Mouse (Mus musculus) heart, embryonic 13.5 days (tissue): ENCODE data around the gene Cog4. TPM values are rescaled to one million over a fixed set of nuclear protein-coding genes. Genes with fewer than 3 reads are reported as not detected.
A peak's percentile ranks its signal among the peaks of the same experiment; 100 is the strongest.

Experiments
- ATAC-seq: fragments of 200-750 bp; cut with Nextera tagmentation; 2 replicates; pipeline ENCODE4 v1.8.0; 2017; ENCODE audit warnings: moderate TSS enrichment; ENCODE audit not compliant: insufficient number of reproducible peaks, low FRiP score, low TSS enrichment; ENCODE audit errors: extremely low read depth
- H3K27ac ChIP-seq: fragments of 300-500 bp; sonication (generic); replicated peaks from 2 replicates; pipeline ENCODE4 v1.5.1; 2015; ENCODE audit warnings: moderate library complexity, mild to moderate bottlenecking, inconsistent platforms
- H3K27me3 ChIP-seq: fragments of 300-500 bp; sonication (generic); replicated peaks from 2 replicates; pipeline ENCODE4 v1.6.1; 2015; ENCODE audit warnings: mild to moderate bottlenecking, inconsistent platforms
- H3K36me3 ChIP-seq: fragments of 300-500 bp; sonication (generic); 2 replicates; pipeline ENCODE4 v1.6.1; 2015; ENCODE audit warnings: mild to moderate bottlenecking, inconsistent platforms
- H3K4me1 ChIP-seq: fragments of 300-500 bp; sonication (generic); 2 replicates; pipeline ENCODE4 v1.6.1; 2015; ENCODE audit warnings: inconsistent platforms
- H3K4me2 ChIP-seq: fragments of 300-500 bp; sonication (generic); 2 replicates; pipeline ENCODE4 v1.6.1; 2015; ENCODE audit warnings: inconsistent platforms, mild to moderate bottlenecking, moderate library complexity
- H3K4me3 ChIP-seq: fragments of 300-500 bp; sonication (generic); 2 replicates; pipeline ENCODE4 v1.5.1; 2015; ENCODE audit warnings: moderate library complexity, mild to moderate bottlenecking, inconsistent platforms
- H3K9ac ChIP-seq: fragments of 300-500 bp; sonication (generic); 2 replicates; pipeline ENCODE4 v1.6.1; 2015; ENCODE audit warnings: inconsistent platforms, mild to moderate bottlenecking, moderate library complexity
- H3K9me3 ChIP-seq: fragments of 300-500 bp; sonication (generic); 2 replicates; pipeline ENCODE4 v1.6.1; 2016; ENCODE audit warnings: inconsistent platforms
- WGBS: fragments of 180-500 bp; shearing (Covaris S2); methylation state at CpG from one replicate; pipeline ENCODE4 v1.1.7; 2015; ENCODE audit warnings: mixed read lengths; 5-methylcytosine and 5-hydroxymethylcytosine counted together
- polyA plus RNA-seq: library from polyadenylated mRNA; unstranded; fragments of >200 nt; fragmentation: Nextera tagmentation; extraction: Ambion mirVana; gene quantifications from 2 replicates; pipeline ENCODE4 v1.2.1, GENCODE M21; 2015

Gene Cog4
- polyA plus RNA-seq, 1 experiment from 2014 or later, result 55.8 TPM

- Histone ChIP-seq H3K27me3 (no peaks in the 10 kb centered on the region), H3K27ac (no peak overlapping the region), H3K4me1 (no peaks in the 10 kb centered on the region), H3K36me3 (no peaks in the 10 kb centered on the region), H3K4me2 (no peak overlapping the region), H3K9ac (no peak overlapping the region), H3K9me3 (no peaks in the 10 kb centered on the region), H3K4me3 (no peak overlapping the region)
- no peak for ATAC-seq
- WGBS, result 80% methylated on average over 15 of the region's 15 CpGs
These were observed 65.5 kb downstream of the Cog4 start for GRCm38 (mm10) chr8:110911576-110912570.

DNA sequence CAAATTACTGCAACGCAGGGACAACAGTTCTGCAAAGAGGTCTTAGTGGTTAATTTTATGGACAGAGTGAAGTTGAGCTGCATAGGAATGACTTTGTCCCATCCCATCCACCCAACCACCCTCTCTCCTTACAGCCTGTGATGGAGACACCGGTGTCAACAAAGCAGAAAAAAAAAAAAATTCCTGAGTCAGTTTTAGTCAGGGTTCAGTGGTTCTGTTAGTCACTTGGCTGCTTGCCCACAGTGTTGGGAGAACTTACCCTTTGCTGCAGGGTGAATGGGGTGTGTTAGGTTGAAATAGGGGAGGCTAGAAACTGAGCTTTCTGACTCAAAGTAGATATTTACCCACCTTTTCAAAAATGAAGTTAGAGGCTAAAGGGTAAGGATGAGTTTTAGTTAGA, 71.0 kb downstream of the Cog4 start:
- WGBS, result 40% methylated on average over 2 of the region's 2 CpGs
- H3K9ac ChIP-seq, result no peak overlapping the region

GRCm38 (mm10) chr8:110918027-110918426, 71.6 kb downstream of the Cog4 start:
- WGBS, result 83% methylated on average over 11 of the region's 11 CpGs
- Histone ChIP-seq H3K4me2 (no peak overlapping the region), H3K36me3 (peaks cover 8% of the 10 kb centered on the region; the same call in 1 of the 2 replicates)

More for the DNA sequence above, 71.0 kb downstream of the Cog4 start:
- Histone ChIP-seq H3K27me3 (no peaks in the 10 kb centered on the region), H3K36me3 (peaks cover 4% of the 10 kb centered on the region; the same call in 1 of the 2 replicates), H3K27ac (no peak overlapping the region), H3K4me3 (no peak overlapping the region), H3K9me3 (no peaks in the 10 kb centered on the region), H3K4me2 (no peak overlapping the region), H3K4me1 (peaks cover 33% of the 10 kb centered on the region)
- no peak for ATAC-seq

DNA sequence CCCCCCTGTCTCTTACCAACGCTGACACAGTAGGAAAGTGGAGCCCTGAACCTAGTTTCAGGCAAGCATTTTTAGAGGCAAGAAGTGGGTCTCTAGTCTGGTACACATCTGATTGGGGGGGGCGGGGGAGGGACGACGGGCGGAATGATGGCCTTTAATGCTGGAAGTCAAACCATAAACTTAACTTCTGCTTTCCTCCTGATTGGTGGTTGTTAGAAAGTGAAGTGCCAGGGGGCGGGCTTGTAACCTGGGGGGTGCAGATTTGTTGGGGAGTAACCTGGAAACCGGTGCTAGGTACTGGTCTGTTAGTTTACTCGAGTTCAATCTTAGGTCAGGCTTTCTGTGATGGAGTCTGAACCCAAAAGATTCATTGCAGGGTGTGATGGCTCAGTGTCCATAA, 72.1 kb downstream of the Cog4 start:
- WGBS, result 72% methylated on average over 8 of the region's 8 CpGs
- Histone ChIP-seq H3K4me2 (no peak overlapping the region), H3K9ac (no peak overlapping the region), H3K4me1 (peaks cover 36% of the 10 kb centered on the region), H3K36me3 (peaks cover 8% of the 10 kb centered on the region; the same call in 1 of the 2 replicates), H3K27ac (no peak overlapping the region), H3K4me3 (no peak overlapping the region), H3K27me3 (no peaks in the 10 kb centered on the region), H3K9me3 (no peaks in the 10 kb centered on the region)
- no peak for ATAC-seq

More at GRCm38 (mm10) chr8:110918027-110918426, 71.6 kb downstream of the Cog4 start:
- Histone ChIP-seq H3K27me3 (no peaks in the 10 kb centered on the region), H3K9ac (no peak overlapping the region), H3K9me3 (no peaks in the 10 kb centered on the region), H3K4me3 (no peak overlapping the region), H3K4me1 (peaks cover 36% of the 10 kb centered on the region), H3K27ac (no peak overlapping the region)
- ATAC-seq, result no peak

DNA sequence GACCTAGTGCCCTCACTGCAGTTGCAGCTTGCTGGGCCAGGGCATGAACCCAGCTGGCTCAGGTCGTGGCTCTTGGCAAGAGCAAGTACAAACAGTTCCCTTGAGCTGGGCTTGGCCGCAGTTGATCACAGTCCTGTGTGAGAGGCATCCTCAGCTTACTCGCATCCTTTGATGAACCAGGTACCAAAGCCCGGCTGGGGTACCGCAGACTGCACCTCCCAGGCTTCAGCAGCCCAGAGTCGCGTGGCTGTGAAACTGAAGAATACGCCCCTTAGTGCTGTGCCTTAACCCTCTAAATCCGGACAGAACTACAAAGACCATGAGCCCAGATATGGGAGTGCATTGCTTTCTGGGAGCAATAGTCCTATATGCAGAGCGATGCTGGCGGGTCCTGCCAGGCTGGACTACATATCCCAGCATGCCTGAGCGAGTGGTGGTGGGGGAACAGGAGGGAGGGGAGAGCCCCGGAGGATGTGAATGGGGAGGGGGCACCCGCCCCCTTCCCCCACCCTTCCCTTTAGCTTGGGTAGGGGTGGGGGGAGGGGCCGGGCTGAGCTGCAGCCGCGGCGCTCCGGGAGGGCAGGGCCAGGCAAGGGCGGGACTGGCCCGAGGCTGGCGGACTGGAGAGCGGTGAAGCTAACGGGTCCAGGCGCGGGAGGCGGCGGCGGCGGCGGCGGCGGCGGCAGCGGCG, 73.1 kb downstream of the Cog4 start, which contains the start of gene St3gal2:
Gene St3gal2 (plus strand): TSS at position 582 of the 691 bp plus-strand sequence.
- peak within 1 kb of the TSS; percentile 93 for H3K4me3 ChIP-seq
- H3K4me2 ChIP-seq, result peak within 1 kb of the TSS; percentile 81
- H3K4me1 ChIP-seq, result peaks cover 36% of the 10 kb centered on the region
- ATAC-seq, result peak; percentile 90
- 2% methylated on average over 18 of the region's 36 CpGs for WGBS
- no peaks in the 10 kb centered on the region for H3K9me3 ChIP-seq
- peak within 1 kb of the TSS; percentile 96 for H3K9ac ChIP-seq
- no peaks in the 10 kb centered on the region for H3K27me3 ChIP-seq
- peak within 1 kb of the TSS; percentile 86 for H3K27ac ChIP-seq
- H3K36me3 ChIP-seq, result peaks cover 10% of the 10 kb centered on the region; the same call in 1 of the 2 replicates

DNA sequence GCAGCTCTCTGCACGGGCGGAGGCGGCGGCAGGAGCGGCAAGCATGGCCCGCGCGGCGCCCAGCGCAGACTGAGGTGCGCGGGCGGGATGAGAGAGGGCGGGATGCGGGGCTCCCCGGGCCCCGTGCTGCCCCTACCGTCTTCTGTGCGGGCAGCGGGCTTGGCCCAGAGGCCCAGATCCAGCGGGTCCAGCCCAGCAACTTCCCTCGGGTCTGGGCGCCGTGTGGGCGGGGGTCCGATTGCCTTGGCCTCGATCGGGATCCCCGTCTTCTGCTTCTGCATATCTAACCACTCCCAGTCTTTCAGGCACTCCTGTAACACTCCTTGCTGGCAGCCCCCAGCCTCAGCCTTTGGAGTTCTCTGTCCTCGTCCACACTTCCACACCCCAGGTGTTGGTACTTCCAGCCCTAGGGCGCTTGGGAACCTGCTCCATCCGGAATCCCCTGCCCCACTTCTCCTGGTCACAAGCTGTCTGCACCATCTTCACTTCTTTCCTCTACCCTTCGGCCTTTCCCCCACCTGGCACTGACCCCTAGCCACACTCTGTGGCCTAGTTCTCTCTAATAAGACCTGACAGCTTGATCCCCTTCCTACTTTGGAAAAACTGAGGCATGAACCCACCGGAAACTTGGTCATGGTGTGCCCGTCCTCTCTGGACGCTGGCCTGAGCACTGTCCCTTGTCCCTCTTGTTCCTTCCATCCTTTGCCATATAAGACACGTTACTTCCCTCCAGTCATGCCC, 73.8 kb downstream of the Cog4 start:
- WGBS, result 1% methylated on average over 33 of the region's 37 CpGs
- H3K9ac ChIP-seq, result peak overlapping the region; percentile 96

DNA sequence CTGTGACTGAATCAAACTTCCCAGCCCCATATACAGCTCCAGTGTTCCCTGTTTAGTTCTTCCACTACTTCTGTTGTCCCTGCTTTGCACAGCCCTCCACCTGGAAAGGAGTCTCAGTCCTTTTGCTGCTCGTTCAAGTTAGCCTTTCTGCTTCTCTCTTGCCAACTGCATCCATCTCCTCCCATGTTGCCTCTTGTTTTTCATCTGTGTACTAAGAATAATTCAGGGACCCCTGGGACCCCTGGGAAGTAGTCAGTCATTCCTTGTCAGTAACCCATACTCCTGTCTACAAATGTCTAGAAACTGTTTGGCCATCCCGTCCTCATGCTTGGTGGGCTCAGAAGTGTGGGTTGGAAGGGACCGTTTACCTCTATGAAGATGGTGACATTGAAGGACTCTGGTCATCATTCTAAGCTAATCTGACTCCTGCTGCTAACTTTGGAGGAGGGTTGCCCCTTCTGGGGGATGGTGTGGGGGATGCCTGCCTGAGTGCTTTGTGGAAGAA, 74.4 kb downstream of the Cog4 start:
- 20% methylated on average over 3 of the region's 3 CpGs for WGBS
- Histone ChIP-seq H3K4me1 (peaks cover 42% of the 10 kb centered on the region), H3K27me3 (no peaks in the 10 kb centered on the region), H3K27ac (peak overlapping the region; percentile 86), H3K36me3 (peaks cover 11% of the 10 kb centered on the region; the same call in 1 of the 2 replicates), H3K4me3 (peak overlapping the region; percentile 93), H3K9ac (peak overlapping the region; percentile 96), H3K4me2 (peak overlapping the region; percentile 81), H3K9me3 (no peaks in the 10 kb centered on the region)
- ATAC-seq, result no peak

More for the DNA sequence above, 73.8 kb downstream of the Cog4 start:
- Histone ChIP-seq H3K4me1 (peaks cover 36% of the 10 kb centered on the region), H3K4me2 (peak overlapping the region; percentile 81), H3K27ac (peak overlapping the region; percentile 86), H3K9me3 (no peaks in the 10 kb centered on the region), H3K36me3 (peaks cover 11% of the 10 kb centered on the region; the same call in 1 of the 2 replicates), H3K27me3 (no peaks in the 10 kb centered on the region), H3K4me3 (peak overlapping the region; percentile 93)
- ATAC-seq, result peak; percentile 7; the same call in 1 of the 2 replicates

- H3K9ac ChIP-seq, result peak overlapping the region; percentile 96
These were observed 75.3 kb downstream of the Cog4 start for GRCm38 (mm10) chr8:110921492-110922230.

GRCm38 (mm10) chr8:110925691-110926140, 79.3 kb downstream of the Cog4 start:
- Histone ChIP-seq H3K27me3 (no peaks in the 10 kb centered on the region), H3K9ac (no peak overlapping the region), H3K4me3 (no peak overlapping the region), H3K36me3 (peaks cover 11% of the 10 kb centered on the region; the same call in 1 of the 2 replicates), H3K9me3 (no peaks in the 10 kb centered on the region), H3K4me1 (peaks cover 61% of the 10 kb centered on the region), H3K27ac (no peak overlapping the region), H3K4me2 (no peak overlapping the region)
- WGBS, result 71% methylated on average over 8 of the region's 8 CpGs
- no peak for ATAC-seq

More at GRCm38 (mm10) chr8:110921492-110922230, 75.3 kb downstream of the Cog4 start:
- peak overlapping the region; percentile 86 for H3K27ac ChIP-seq
- peak overlapping the region; percentile 81 for H3K4me2 ChIP-seq
- no peaks in the 10 kb centered on the region for H3K27me3 ChIP-seq
- ATAC-seq, result no peak
- H3K4me1 ChIP-seq, result peaks cover 50% of the 10 kb centered on the region
- H3K9me3 ChIP-seq, result no peaks in the 10 kb centered on the region
- peaks cover 11% of the 10 kb centered on the region; the same call in 1 of the 2 replicates for H3K36me3 ChIP-seq
- H3K4me3 ChIP-seq, result peak overlapping the region; percentile 93
- WGBS, result 24% methylated on average over 7 of the region's 7 CpGs

GRCm38 (mm10) chr8:110926690-110927089, 80.3 kb downstream of the Cog4 start:
- H3K27me3 ChIP-seq, result no peaks in the 10 kb centered on the region
- no peak for ATAC-seq
- no peaks in the 10 kb centered on the region for H3K9me3 ChIP-seq
- no peak overlapping the region for H3K4me3 ChIP-seq
- H3K4me1 ChIP-seq, result peaks cover 61% of the 10 kb centered on the region
- 0 out of 2 replicates have a peak overlapping the region, but pooled peaks have one; percentile 6 for H3K9ac ChIP-seq
- peaks cover 11% of the 10 kb centered on the region; the same call in 1 of the 2 replicates for H3K36me3 ChIP-seq
- H3K27ac ChIP-seq, result no peak overlapping the region; the same call in 1 of the 2 replicates
- 38% methylated on average over 5 of the region's 5 CpGs for WGBS
- H3K4me2 ChIP-seq, result no peak overlapping the region
